Mouse (Mus musculus): Measurements from ENCODE around the gene Phc2. TPM values are rescaled to one million over a fixed set of nuclear protein-coding genes. Genes with fewer than 3 reads are reported as not detected.

Gene Phc2
- total RNA-seq, 1 experiment: 29.8 TPM

GRCm38 (mm10) chr4:128724059-128724458 is 69.6 kb downstream of the Phc2 start:
- H3K4me1 ChIP-seq (ENCODE audit: control insufficient read depth in 2 of 2, insufficient read depth in 2 of 2, low read length in 2 of 2, poor library complexity in 1 of 2): peaks cover 2 to 5% of the 10 kb centered on the region in 2 experiments; a peak in 2 of 4 replicates
- TF ChIP-seq ZNF384 (IDR thresholded peaks at IDR 0.05; ENCODE audit: low read depth, low read length) (no peak), CHD2 (IDR thresholded peaks at IDR 0.05; ENCODE audit: low read depth, low read length) (no peak), HCFC1 (IDR thresholded peaks at IDR 0.05; ENCODE audit: borderline replicate concordance, insufficient read depth, low read length) (no peak), ZC3H11A (IDR thresholded peaks at IDR 0.05; ENCODE audit: borderline replicate concordance, low read depth, low read length) (no peak), MAFK (IDR thresholded peaks at IDR 0.05; ENCODE audit: insufficient read depth, low read depth, low read length) (no peak)
- H3K27ac ChIP-seq (ENCODE audit: insufficient read depth, low read depth, low read length, poor library complexity, severe bottlenecking): no peak overlapping the region
- no peak overlapping the region for H3K4me3 ChIP-seq (ENCODE audit: insufficient read depth in 1 of 2, low read depth in 1 of 2, low read length in 2 of 2, poor library complexity in 1 of 2, severe bottlenecking in 1 of 2)
- no peak for DNase-seq (ENCODE audit: low read depth, low spot score)
- no peaks in the 10 kb centered on the region for H3K9me3 ChIP-seq (ENCODE audit: control insufficient read depth, insufficient read depth, low read depth, low read length)
- H3K36me3 ChIP-seq (ENCODE audit: control insufficient read depth, insufficient read depth, low read length, poor library complexity, severe bottlenecking): no peaks in the 10 kb centered on the region
- no peak overlapping the region for H3K9ac ChIP-seq (ENCODE audit: insufficient read depth, low read depth, low read length, poor library complexity, severe bottlenecking)
- in situ Hi-C loops (cut with MboI; ENCODE audit: low sequenced_read_pairs in 2 of 2, unreplicated experiment in 2 of 2): no loop called here

- no peak overlapping the region; the same call in 1 of the 2 replicates for H3K27ac ChIP-seq (ENCODE audit: insufficient read depth, low read depth, low read length, poor library complexity, severe bottlenecking)
- TF ChIP-seq HCFC1 (IDR thresholded peaks at IDR 0.05; ENCODE audit: borderline replicate concordance, insufficient read depth, low read length) (no peak), ZNF384 (IDR thresholded peaks at IDR 0.05; ENCODE audit: low read depth, low read length) (no peak), ZC3H11A (IDR thresholded peaks at IDR 0.05; ENCODE audit: borderline replicate concordance, low read depth, low read length) (no peak), MAFK (IDR thresholded peaks at IDR 0.05; ENCODE audit: insufficient read depth, low read depth, low read length) (no peak)
- no peak for DNase-seq (ENCODE audit: low read depth, low spot score)
- peak overlapping the region; percentile 77 to 88 for H3K4me3 ChIP-seq (ENCODE audit: insufficient read depth in 1 of 2, low read depth in 1 of 2, low read length in 2 of 2, poor library complexity in 1 of 2, severe bottlenecking in 1 of 2)
- H3K4me1 ChIP-seq (ENCODE audit: control insufficient read depth in 2 of 2, insufficient read depth in 2 of 2, low read length in 2 of 2, poor library complexity in 1 of 2): peaks cover 2 to 10% of the 10 kb centered on the region in 2 experiments; a peak in 2 of 4 replicates
- in situ Hi-C loops (cut with MboI; ENCODE audit: low sequenced_read_pairs in 2 of 2, unreplicated experiment in 2 of 2): no loop called here
- no peaks in the 10 kb centered on the region for H3K36me3 ChIP-seq (ENCODE audit: control insufficient read depth, insufficient read depth, low read length, poor library complexity, severe bottlenecking)
- H3K9me3 ChIP-seq (ENCODE audit: control insufficient read depth, insufficient read depth, low read depth, low read length): no peaks in the 10 kb centered on the region
- peak overlapping the region; percentile 73 for H3K9ac ChIP-seq (ENCODE audit: insufficient read depth, low read depth, low read length, poor library complexity, severe bottlenecking)
These were observed 72.7 kb downstream of the Phc2 start for GRCm38 (mm10) chr4:128727019-128727720.

GRCm38 (mm10) chr4:128727721-128728430 is 73.4 kb downstream of the Phc2 start:
- no peak overlapping the region; the same call in 1 of the 2 replicates for H3K27ac ChIP-seq (ENCODE audit: insufficient read depth, low read depth, low read length, poor library complexity, severe bottlenecking)

GRCm38 (mm10) chr4:128728431-128728851 is 73.9 kb downstream of the Phc2 start:
- H3K4me1 ChIP-seq (ENCODE audit: control insufficient read depth in 2 of 2, insufficient read depth in 2 of 2, low read length in 2 of 2, poor library complexity in 1 of 2): peaks cover 2 to 10% of the 10 kb centered on the region in 2 experiments; a peak in 2 of 4 replicates
- peak overlapping the region; percentile 77 to 88 for H3K4me3 ChIP-seq (ENCODE audit: insufficient read depth in 1 of 2, low read depth in 1 of 2, low read length in 2 of 2, poor library complexity in 1 of 2, severe bottlenecking in 1 of 2)
- H3K9ac ChIP-seq (ENCODE audit: insufficient read depth, low read depth, low read length, poor library complexity, severe bottlenecking): peak overlapping the region; percentile 73; the same call in 1 of the 2 replicates
- no peak for DNase-seq (ENCODE audit: low read depth, low spot score)
- TF ChIP-seq ZC3H11A (IDR thresholded peaks at IDR 0.05; ENCODE audit: borderline replicate concordance, low read depth, low read length) (no peak), ZNF384 (IDR thresholded peaks at IDR 0.05; ENCODE audit: low read depth, low read length) (no peak), CHD2 (IDR thresholded peaks at IDR 0.05; ENCODE audit: low read depth, low read length) (no peak), MAFK (IDR thresholded peaks at IDR 0.05; ENCODE audit: insufficient read depth, low read depth, low read length) (no peak), HCFC1 (IDR thresholded peaks at IDR 0.05; ENCODE audit: borderline replicate concordance, insufficient read depth, low read length) (no peak)
- no peak overlapping the region for H3K27ac ChIP-seq (ENCODE audit: insufficient read depth, low read depth, low read length, poor library complexity, severe bottlenecking)
- in situ Hi-C loops (cut with MboI; ENCODE audit: low sequenced_read_pairs in 2 of 2, unreplicated experiment in 2 of 2): no loop called here
- no peaks in the 10 kb centered on the region for H3K36me3 ChIP-seq (ENCODE audit: control insufficient read depth, insufficient read depth, low read length, poor library complexity, severe bottlenecking)
- no peaks in the 10 kb centered on the region for H3K9me3 ChIP-seq (ENCODE audit: control insufficient read depth, insufficient read depth, low read depth, low read length)

More at GRCm38 (mm10) chr4:128727721-128728430, 73.4 kb downstream of the Phc2 start:
- Histone ChIP-seq H3K4me1 (ENCODE audit: control insufficient read depth in 2 of 2, insufficient read depth in 2 of 2, low read length in 2 of 2, poor library complexity in 1 of 2) (peaks cover 2 to 10% of the 10 kb centered on the region in 2 experiments; a peak in 2 of 4 replicates), H3K9me3 (ENCODE audit: control insufficient read depth, insufficient read depth, low read depth, low read length) (no peaks in the 10 kb centered on the region), H3K9ac (ENCODE audit: insufficient read depth, low read depth, low read length, poor library complexity, severe bottlenecking) (peak overlapping the region; percentile 73), H3K36me3 (ENCODE audit: control insufficient read depth, insufficient read depth, low read length, poor library complexity, severe bottlenecking) (no peaks in the 10 kb centered on the region), H3K4me3 (ENCODE audit: insufficient read depth in 1 of 2, low read depth in 1 of 2, low read length in 2 of 2, poor library complexity in 1 of 2, severe bottlenecking in 1 of 2) (peak overlapping the region; percentile 77 to 88)
- in situ Hi-C loops (cut with MboI; ENCODE audit: low sequenced_read_pairs in 2 of 2, unreplicated experiment in 2 of 2): no loop called here
- TF ChIP-seq HCFC1 (IDR thresholded peaks at IDR 0.05; ENCODE audit: borderline replicate concordance, insufficient read depth, low read length): no peak
- DNase-seq (ENCODE audit: low read depth, low spot score): no peak

All from ES-E14 (cell line).